Mouse (Mus musculus) ZHBTc4 (cell line): Measurements from ENCODE around the gene Immp2l.

Source experiments
- DNase-seq: peaks from one replicate; pipeline ENCODE4 v3.0.0-alpha.2; 2011; ENCODE audit warnings: low read depth, low spot score

Immp2l gene

DNA sequence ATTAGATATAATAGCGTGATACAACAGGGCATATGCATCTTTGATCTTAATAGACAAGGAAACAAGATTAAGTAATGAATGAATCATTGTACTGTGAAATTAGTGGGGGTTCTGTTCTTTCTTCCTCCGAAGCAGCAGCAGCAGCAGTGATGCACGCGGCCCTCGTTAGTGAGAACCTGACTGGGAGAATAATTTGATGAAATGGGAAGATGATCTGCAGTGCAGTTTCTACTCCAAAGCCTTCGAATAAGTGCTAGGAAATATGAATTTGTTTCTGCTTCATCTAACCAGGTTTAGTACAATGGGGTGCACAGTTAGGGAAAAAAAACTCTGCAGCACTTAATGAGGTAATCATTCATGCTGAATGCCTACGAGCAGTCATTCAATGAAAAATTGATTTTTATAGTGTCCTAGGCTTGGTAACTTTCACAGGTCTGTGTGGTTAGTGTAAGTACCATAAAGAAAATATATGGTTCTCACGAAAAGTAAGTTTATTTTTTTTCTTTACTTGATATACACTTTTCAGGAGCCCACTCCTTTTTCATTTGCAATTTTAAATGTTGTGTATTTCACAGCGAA is 401.3 kb downstream of the Immp2l start:
- no peak for DNase-seq

DNA sequence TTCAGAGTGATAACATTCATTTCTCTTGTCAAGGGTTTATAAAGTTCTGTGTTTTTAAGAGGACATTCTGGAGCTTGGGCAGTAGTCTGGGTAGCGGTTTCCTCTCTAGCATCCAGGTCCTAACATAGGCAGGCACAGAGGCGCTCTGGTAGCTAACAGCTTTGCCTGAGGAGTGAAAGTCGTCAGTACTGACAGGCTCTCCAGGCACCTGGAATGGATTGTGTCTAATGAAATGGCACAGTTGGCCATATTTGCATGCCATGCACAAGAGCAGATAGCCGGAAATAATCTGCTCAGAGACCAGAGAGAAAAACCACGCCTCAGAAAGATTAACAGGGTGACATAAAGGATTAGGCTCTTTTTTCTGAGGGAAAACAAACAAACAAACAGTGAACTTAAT is 403.6 kb downstream of the Immp2l start:
- DNase-seq: no peak

DNA sequence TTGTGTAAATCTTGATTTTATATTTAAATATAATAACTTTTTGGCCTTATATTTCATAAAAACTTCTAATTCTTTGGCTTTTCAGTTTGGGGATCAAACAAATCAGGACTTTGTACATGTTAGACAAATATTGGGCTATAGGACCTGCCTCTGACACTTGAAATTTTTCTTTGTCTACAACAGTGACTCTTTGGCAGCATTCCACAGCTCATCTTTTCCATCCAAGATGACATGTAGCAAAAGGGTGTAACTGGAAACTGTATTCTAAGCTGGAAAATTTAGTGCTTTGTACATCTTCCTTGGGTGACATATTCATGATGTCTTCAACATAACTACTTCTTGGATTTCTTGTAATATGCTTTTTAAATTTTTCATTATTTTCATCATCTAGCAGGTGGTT is 404.9 kb downstream of the Immp2l start:
- DNase-seq: no peak

GRCm38 (mm10) chr12:41436206-41436985 is 412.5 kb downstream of the Immp2l start:
- DNase-seq: no peak

DNA sequence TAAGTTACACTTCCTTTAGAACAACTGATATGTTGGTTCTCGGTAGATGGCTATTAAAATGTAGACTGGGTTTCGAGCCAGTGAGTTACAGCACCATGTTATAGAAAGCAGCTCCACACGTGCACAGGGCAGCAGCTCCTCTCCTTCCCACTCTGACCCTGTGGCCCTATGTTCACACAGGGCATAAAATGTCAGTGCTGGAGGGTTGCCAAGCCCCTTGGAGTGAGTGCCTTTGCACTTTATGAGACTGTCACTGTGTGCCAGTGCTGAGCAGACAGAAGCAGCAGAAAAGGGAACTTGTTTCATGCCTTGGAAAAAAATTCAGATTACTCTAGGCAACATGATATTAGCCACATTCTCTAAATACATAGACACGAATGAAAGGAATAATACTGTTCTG is 414.6 kb downstream of the Immp2l start:
- DNase-seq: no peak

DNA sequence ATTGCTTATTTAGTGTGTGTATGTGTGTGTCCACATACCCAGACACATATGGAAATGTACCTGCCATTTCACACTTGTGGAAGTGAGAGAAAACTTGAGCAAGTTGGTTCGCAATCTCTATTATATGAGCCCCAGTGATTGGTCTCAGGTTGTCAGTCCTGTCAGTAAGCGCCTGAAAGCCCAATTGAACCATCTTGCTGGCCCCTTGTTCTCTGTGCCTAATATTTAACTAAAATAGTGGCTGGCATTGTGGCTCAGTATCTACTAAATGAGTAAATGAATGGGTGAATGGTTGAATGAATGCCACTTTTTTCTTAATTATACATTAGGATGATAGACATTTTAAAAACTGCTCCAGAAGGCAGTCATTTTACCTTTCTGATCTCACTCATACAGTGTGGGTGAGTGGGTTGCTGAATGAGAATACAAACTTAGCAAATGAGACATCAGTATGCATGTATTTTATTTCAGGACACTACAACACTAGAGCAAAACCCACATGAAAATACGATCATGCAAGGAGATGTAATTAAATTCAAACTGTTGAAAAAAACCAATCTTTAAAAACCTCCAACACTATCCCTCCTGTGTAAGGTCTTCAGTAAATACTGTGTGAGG is 444.6 kb downstream of the Immp2l start:
- DNase-seq: no peak

DNA sequence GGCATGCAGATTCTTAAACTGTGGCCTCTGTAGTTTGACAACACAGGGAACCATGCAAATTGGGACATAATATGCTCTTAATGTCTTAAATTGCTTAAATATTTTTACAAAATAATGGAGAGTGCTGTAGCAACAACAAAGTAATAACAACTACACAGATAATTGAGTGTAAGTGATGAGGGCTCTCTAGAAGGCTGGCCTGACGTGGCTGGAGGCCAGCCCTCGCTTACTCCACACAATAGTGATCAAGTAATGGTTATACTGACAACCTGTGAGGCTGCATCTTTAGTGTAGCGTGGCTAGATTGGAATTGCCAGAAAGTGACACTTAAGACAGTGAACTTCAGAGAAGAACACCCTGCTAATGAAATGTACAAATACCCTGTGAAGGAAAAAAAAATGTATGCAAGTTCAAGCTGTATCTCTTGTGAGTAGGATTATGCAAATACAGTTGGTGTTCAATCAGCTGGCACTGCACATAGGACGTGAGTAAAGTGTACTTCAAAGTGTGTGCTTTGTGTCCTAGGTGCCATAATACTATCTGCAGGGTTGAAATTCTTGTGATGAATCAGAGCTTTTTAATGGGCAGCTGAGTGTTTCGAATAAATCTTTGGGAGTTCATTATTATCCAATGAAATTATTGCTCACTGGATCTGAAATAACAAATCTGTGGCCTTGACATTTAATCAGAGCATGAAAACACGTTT is 445.4 kb downstream of the Immp2l start:
- DNase-seq: no peak

- DNase-seq: no peak
These were observed 457.6 kb downstream of the Immp2l start for GRCm38 (mm10) chr12:41481486-41481885.

DNA sequence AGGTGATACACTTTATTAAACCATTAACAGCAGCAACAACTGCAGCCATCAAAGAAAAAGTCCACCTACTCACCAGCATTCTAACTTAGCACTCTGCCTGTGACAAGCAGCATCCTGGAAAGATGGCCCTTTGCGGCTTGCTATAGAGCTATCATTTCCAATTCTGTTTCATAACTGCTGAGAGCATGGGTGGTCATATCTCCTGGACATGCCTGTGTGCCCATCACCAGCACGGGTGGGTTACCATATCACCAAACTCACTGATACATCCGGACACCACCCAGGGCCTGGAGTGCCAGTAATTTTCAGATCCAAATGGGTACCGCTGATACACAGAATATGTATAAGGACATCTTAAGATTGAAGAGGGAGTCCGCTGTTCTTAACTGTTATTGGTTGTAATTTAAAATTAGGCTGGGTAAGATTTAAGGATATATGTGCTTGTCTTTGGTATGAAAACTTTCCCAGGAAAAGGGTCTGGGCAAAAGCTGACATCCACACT is 459.3 kb downstream of the Immp2l start:
- DNase-seq: no peak

DNA sequence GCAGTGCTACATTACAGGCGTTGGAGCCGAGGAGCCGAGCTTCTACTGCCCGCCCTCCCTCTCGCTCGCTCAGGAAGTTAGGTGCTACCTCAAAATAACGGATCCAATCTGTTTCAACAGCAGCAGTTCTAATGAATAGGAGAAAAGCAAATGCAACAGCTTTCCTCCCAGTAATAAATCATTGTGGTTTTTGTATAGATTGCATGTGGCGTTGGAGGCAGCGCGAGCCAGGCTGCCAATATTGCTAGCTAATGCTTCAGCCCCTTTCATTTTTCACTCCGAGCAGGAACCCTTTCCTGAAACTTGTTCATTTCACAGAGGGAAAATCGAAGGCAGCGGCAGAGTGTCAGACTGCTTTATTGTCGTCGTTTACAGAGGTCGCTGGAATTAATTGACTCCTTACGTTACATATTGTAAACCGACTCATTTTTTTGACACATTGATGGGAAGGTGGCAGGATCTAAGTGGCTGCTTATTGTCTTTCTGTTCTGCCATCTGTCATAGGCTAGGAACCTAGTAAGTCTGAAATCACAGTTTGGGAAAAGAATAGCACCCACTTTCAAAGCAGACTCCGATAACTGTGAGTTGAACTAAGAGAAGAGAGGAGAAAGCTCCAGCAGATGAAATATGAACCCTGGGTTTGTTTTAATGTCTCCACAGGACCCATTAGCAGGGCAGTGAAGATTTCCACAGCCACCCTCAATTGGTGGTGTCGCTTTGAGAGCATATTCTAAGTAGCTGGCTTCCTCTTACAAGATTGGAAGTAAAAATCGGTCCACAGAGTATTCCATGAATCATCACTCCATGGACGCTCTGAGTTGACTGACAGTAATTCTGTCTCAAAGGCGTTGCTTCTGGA is 459.9 kb downstream of the Immp2l start:
- no peak for DNase-seq

- DNase-seq: peak; percentile 9
These were observed 461.0 kb downstream of the Immp2l start for GRCm38 (mm10) chr12:41484689-41485511.

- DNase-seq: peak; percentile 8
These were observed 461.8 kb downstream of the Immp2l start for GRCm38 (mm10) chr12:41485512-41486215.

GRCm38 (mm10) chr12:41486331-41486730 is 462.4 kb downstream of the Immp2l start, which contains the start of gene Lrrn3:
TSS of gene Lrrn3 (minus strand) at chr12:41486431.
- no peak for DNase-seq

DNA sequence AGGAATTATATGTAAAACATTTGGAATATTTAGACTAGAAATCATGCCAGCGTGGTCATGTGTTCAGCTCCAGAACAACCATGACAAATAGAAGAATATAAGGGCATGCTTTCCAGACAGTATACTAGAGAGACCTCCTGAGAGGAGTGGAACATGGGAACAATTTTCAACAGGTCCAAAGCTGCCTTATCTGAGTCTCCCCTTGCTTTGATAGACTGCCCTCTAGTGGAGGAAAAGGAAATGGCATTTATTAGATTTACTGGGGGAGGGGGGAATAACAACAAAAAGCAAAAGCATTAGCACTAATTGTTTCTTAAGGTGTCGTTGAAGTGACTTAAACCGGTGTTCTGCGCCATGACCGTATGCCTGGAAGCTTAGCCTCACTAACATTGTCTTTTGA is 463.1 kb downstream of the Immp2l start:
- DNase-seq: peak; percentile 70

GRCm38 (mm10) chr12:41494620-41495019 is 470.7 kb downstream of the Immp2l start:
- peak; percentile 68 for DNase-seq

- no peak for DNase-seq
These were observed 476.3 kb downstream of the Immp2l start for GRCm38 (mm10) chr12:41500049-41500820.

GRCm38 (mm10) chr12:41508610-41509009 is 484.7 kb downstream of the Immp2l start:
- no peak for DNase-seq

DNA sequence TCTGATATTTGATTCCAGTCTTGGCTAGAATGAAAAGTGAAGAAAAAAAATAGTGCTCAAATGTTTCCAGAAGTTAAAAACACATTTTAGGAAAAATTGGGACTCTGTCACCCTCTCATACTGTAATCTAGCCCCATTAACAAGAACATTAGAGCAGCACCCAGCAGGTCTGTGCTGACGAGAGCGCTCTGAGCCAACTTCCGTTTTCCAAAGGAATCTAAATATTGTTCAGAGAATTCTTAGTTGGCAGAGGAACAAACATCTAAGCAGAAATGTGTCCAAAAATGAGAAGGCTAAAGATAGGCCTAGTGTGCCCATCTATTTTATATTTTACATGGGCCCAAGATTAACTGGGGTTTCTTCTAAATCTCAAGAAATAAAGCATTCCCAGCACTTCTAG is 486.7 kb downstream of the Immp2l start:
- DNase-seq: no peak

DNA sequence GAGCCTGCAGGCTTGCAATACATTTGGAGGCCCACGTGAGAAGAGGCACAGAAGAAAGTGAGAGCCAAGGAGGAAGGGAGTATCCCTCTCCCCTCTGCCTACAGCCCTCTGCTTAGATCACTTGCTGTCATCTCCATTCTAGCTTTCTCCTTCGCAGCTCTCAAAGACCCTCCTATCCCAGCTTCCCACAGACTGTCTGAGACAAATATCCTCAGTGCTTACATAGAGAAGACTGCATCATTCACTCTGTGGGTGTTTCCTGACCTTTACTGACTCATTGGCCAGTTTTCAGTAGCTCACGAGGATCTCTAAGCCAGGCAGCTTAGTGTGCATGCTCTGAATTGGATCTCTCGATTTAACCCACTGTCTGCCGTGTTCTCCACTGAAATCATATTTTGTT is 495.0 kb downstream of the Immp2l start:
- no peak for DNase-seq
